Mouse (Mus musculus): ENCODE data around the gene Fbxo6.
"Not testable (repeated sequence)": the region's sequence is repeated elsewhere in the genome, so short reads cannot be mapped to it uniquely, and the experiment has no call there.

The Fbxo6 gene

DNA sequence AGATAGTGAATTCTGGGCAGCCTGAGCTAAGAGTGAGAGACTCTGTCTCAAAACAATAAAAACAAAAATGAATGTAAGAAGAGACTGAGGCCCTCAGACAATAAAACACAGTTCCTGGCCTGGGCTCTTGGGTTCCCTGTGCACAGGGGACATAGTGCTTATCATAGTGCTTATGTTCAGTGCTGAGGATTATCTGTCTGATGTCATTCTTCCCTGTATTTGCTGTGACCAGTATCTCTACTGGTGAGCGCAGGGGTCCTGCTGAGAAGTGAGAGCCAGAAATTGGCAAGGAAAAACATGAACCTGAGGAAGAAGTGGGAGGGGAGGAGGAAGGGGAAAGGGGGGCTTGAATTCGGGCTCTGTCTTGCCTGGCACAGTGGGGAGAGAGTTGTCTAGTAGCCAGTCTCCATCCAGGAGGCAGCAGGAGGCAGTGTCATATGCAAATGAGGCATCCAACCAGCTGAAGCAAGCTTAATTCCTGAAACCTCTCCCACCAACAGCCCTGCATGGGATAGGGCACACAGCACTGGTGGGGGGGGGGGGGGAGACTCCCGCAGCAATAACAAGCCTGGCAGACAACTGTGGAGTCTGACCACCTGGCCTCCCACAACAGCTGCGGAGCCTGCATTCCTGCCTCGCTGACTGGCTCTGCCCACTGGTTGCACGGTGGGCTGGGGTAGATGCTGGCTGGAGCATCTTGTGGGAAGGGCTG lies 29.8 kb downstream of the Fbxo6 start:
- DNase-seq = no peak

GRCm38 (mm10) chr4:148121362-148121761 lies 30.6 kb downstream of the Fbxo6 start:
- DNase-seq = no peak

- no peak for DNase-seq
Measured at GRCm38 (mm10) chr4:148120555-148120954, 31.4 kb downstream of the Fbxo6 start.

GRCm38 (mm10) chr4:148119578-148119977 lies 32.4 kb downstream of the Fbxo6 start:
- DNase-seq = not testable (repeated sequence)

GRCm38 (mm10) chr4:148117392-148117791 lies 34.5 kb downstream of the Fbxo6 start:
- no peak for DNase-seq

GRCm38 (mm10) chr4:148116657-148117056 lies 35.3 kb downstream of the Fbxo6 start:
- no peak for DNase-seq

GRCm38 (mm10) chr4:148115467-148115866 lies 36.5 kb downstream of the Fbxo6 start:
- peak; percentile 28 to 55 for DNase-seq

DNA sequence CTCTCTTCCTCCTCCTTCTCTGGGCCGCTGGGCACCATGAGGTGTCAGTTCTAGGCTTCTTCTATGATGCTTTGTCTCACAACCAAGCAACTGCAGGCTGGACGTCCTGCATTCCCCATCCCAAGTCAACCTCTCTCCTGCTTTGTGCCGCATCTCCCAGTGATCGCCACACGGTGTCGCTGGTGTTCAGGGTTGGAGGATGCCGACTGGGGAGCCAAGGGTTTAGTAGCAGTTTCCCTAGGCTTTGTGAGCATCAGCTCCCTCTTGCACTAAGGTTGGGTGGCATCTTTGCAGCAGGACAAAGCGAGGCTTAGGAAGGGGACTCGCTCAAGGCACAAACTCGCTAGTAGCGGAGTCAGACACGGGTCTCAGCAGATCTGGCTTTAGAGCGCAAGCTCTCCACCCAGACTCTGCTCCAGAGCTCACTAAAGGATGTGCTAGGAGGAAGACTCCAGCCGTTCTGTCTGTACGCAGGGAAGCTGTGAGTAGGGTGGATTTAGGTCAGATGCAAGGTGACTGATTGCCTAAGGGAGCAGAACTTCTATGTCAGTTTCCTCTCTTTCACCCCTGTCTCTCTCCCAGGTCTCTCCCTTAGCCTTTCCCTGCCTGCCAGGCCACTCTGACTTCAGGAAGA lies 37.1 kb downstream of the Fbxo6 start:
- DNase-seq = peak; percentile 64 to 82

DNA sequence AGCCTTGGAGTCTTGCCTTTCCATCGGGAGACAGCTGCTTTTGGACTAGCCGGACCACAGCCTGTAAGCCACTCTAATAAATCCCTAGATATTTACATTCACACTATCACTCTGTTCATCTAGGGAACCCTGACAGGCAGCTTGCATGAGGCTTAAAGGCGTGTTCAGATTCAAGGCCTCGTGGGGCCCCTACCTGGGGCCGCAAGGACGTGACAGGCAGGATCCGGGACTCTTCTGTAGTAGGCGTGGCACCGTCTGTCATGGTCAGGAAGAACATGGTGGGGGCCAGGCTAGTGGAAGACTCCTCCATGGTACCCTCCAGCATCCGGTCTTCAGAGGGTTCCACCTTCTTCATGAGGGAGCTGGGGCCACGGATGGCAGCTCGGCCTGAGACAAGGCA lies 39.4 kb downstream of the Fbxo6 start:
- DNase-seq = no peak

DNA sequence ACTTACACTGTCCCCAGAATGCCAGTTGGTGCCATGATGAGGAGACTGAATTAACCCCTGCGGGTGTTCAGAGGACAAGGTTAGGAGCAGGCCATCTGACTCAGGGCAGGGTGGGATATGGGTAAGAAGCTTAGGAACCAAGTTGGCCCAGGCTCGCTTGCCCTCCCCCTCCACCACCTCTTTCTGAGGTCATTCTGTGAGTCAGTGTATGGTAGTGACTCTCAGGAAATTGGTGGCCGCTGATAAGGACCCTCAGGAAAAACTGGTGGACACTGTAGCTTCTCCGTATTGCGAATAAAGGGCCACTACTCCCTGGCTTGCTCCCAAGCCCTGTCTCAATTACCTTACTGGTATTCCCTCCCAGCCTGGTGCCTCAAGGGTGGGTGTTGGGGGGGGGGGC lies 42.7 kb downstream of the Fbxo6 start:
- no peak for DNase-seq

- DNase-seq = no peak
Measured at GRCm38 (mm10) chr4:148108565-148109100, 43.3 kb downstream of the Fbxo6 start.

- DNase-seq = no peak
Measured at GRCm38 (mm10) chr4:148107621-148108291, 44.2 kb downstream of the Fbxo6 start.

DNA sequence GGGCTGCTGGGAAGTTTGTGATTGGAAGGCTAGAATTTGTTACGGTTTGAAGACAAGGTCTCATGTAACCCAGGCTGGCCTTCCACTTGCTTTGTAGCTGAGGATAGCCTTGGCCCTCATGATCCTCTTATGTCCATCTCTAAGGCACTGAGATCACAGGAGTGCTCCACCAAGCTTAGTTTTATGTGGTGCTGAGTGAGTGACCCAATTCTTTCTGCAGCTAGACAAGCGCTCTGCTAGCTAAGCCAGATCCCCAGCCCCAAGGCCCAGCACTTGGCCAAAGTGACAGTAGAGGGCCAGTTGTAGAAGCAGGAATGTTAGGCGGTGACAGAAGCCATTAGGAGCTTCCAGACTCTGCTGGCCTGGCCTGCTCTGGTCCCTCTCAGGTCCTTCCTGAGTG lies 47.8 kb downstream of the Fbxo6 start:
- no peak for DNase-seq

GRCm38 (mm10) chr4:148101801-148102527 lies 50.0 kb downstream of the Fbxo6 start:
- DNase-seq = peak in 1 of 2 experiments; percentile 50

GRCm38 (mm10) chr4:148098666-148099065 lies 53.3 kb downstream of the Fbxo6 start:
- DNase-seq = no peak

GRCm38 (mm10) chr4:148097936-148098335 lies 54.0 kb downstream of the Fbxo6 start:
- DNase-seq = no peak
